Mouse (Mus musculus) embryonic fibroblast, embryonic 13.5 days (primary cell): ENCODE data around the gene Sesn1.

Experiments
- CTCF ChIP-seq: IDR thresholded peaks from 2 replicates; pipeline ENCODE4 v1.5.1; 2011; ENCODE audit warnings: mild to moderate bottlenecking, control low read depth, low read length, moderate library complexity, borderline replicate concordance; ENCODE audit not compliant: insufficient read depth
- POLR2A ChIP-seq: IDR thresholded peaks from 2 replicates; pipeline ENCODE4 v1.6.1; 2011; ENCODE audit warnings: low read depth, mild to moderate bottlenecking, control low read depth, low read length, moderate library complexity

GRCm38 (mm10) chr10:41820401-41820800 is 10.7 kb downstream of the Sesn1 start:
- TF ChIP-seq POLR2A (no peak), CTCF (no peak)
